Mouse (Mus musculus) adrenal gland, postnatal 36 days (tissue): ENCODE data around the gene Msrb2. TPM values are rescaled to one million over a fixed set of nuclear protein-coding genes. Genes with fewer than 3 reads are reported as not detected.

Experiments used
- DNase-seq, 2 experiments: peaks; one replicate each; pipeline ENCODE4 v3.0.0; 2021; ENCODE audit warnings: mixed read lengths in 1 of 2
- long read RNA-seq, 2 experiments: library from polyadenylated mRNA; stranded (forward); transcript quantifications; one replicate each; pipeline ENCODE4 v2.0.0; 2021; ENCODE audit warnings: borderline sequencing depth in 2 of 2
- total RNA-seq, 2 experiments: library from RNA; stranded (reverse); gene quantifications; 2 replicates each; pipeline ENCODE4 v1.2.3; 2021

Msrb2 gene
- total RNA-seq, result 10 to 100 TPM; 24.0 to 32.7 TPM
- long read RNA-seq, experiment 1, transcript Msrb2-201 (5 exons, 1,196 nt), result major isoform, 63 of 86 reads
- long read RNA-seq, experiment 1, partial matches to known transcripts, result 1 of 86 reads
- long read RNA-seq, experiment 1, other reads (novel, unspliced or antisense), result 22 of 86 reads
- long read RNA-seq, experiment 2, transcript Msrb2-201 (5 exons, 1,196 nt), result major isoform, 21 of 22 reads
- long read RNA-seq, experiment 2, partial matches to known transcripts, result 0 of 22 reads
- long read RNA-seq, experiment 2, other reads (novel, unspliced or antisense), result 1 of 22 reads

GRCm38 (mm10) chr2:19371390-19372158, at the start of gene Msrb2:
TSS of gene Msrb2 (plus strand) at chr2:19371440.
- DNase-seq, result peak; percentile 79 to 86

GRCm38 (mm10) chr2:19322448-19322847, 48.8 kb upstream of the Msrb2 start:
- no peak for DNase-seq

- DNase-seq, result no peak
Measured at GRCm38 (mm10) chr2:19326376-19326775, 44.9 kb upstream of the Msrb2 start.

- DNase-seq, result no peak
Measured at GRCm38 (mm10) chr2:19327811-19328210, 43.4 kb upstream of the Msrb2 start.

GRCm38 (mm10) chr2:19343901-19344635, 27.2 kb upstream of the Msrb2 start:
- DNase-seq, result peak; percentile 6 to 44

GRCm38 (mm10) chr2:19344636-19345413, 26.4 kb upstream of the Msrb2 start:
- peak; percentile 89 to 90 for DNase-seq

GRCm38 (mm10) chr2:19345414-19345964, 25.8 kb upstream of the Msrb2 start:
- DNase-seq, result no peak

GRCm38 (mm10) chr2:19348454-19348853, 22.8 kb upstream of the Msrb2 start:
- DNase-seq, result no peak

GRCm38 (mm10) chr2:19350167-19350566, 21.1 kb upstream of the Msrb2 start:
- no peak for DNase-seq

GRCm38 (mm10) chr2:19351615-19352253, 19.5 kb upstream of the Msrb2 start:
- DNase-seq, result no peak

- DNase-seq, result no peak
Measured at GRCm38 (mm10) chr2:19353158-19353557, 18.1 kb upstream of the Msrb2 start.

GRCm38 (mm10) chr2:19362880-19363279, 8.4 kb upstream of the Msrb2 start:
- no peak for DNase-seq

- no peak for DNase-seq
Measured at GRCm38 (mm10) chr2:19366426-19366825, 4.8 kb upstream of the Msrb2 start.

GRCm38 (mm10) chr2:19367114-19367513, 4.1 kb upstream of the Msrb2 start:
- no peak for DNase-seq

- DNase-seq, result no peak
Measured at GRCm38 (mm10) chr2:19373695-19374094, 2.5 kb downstream of the Msrb2 start.

GRCm38 (mm10) chr2:19380446-19380950, 9.3 kb downstream of the Msrb2 start:
- no peak for DNase-seq

- no peak for DNase-seq
Measured at GRCm38 (mm10) chr2:19380986-19381385, 9.7 kb downstream of the Msrb2 start.

- no peak for DNase-seq
Measured at GRCm38 (mm10) chr2:19382206-19382605, 11.0 kb downstream of the Msrb2 start.

GRCm38 (mm10) chr2:19383006-19383405, 11.8 kb downstream of the Msrb2 start:
- no peak for DNase-seq

GRCm38 (mm10) chr2:19385772-19386171, 14.5 kb downstream of the Msrb2 start:
- DNase-seq, result no peak
